Mouse (Mus musculus) embryonic fibroblast, embryonic 13.5 days (primary cell): ENCODE data around the gene Kcnn3.

ENCODE experiments used
- CTCF ChIP-seq: IDR thresholded peaks from 2 replicates; pipeline ENCODE4 v1.5.1; 2011; ENCODE audit warnings: mild to moderate bottlenecking, control low read depth, low read length, moderate library complexity, borderline replicate concordance; ENCODE audit not compliant: insufficient read depth
- POLR2A ChIP-seq: IDR thresholded peaks from 2 replicates; pipeline ENCODE4 v1.6.1; 2011; ENCODE audit warnings: low read depth, mild to moderate bottlenecking, control low read depth, low read length, moderate library complexity

GRCm38 (mm10) chr3:89534566-89535097, 14.7 kb downstream of the Kcnn3 start:
- TF ChIP-seq CTCF (no peak), POLR2A (no peak)
